Mouse (Mus musculus) CH12.LX (cell line): ENCODE measurements at regions not wholly inside any gene's neighbourhood (a gene's known extent, or its start where the extent isn't known, plus 50 kb on each side); places are given as distances from the start of the nearest gene placed in this dataset.

Source experiments
- BHLHE40 ChIP-seq: IDR thresholded peaks from 2 replicates; pipeline ENCODE4 v1.6.1; 2011; ENCODE audit warnings: mild to moderate bottlenecking, low read depth, low read length, improper control_type of control experiment
- CTCF ChIP-seq, 2 experiments: IDR thresholded peaks in 1 of 2; conservative IDR thresholded peaks in 1 of 2; 2 replicates each; pipeline ENCODE4 v1.5.1; 2011 to 2012; ENCODE audit warnings: low read depth in 2 of 2, low read length in 2 of 2, improper control_type of control experiment in 1 of 2, inconsistent platforms in 1 of 2, mild to moderate bottlenecking in 1 of 2, moderate library complexity in 1 of 2
- E2F4 ChIP-seq: IDR thresholded peaks from 2 replicates; pipeline ENCODE4 v1.6.1; 2011; ENCODE audit warnings: low read depth, low read length, improper control_type of control experiment; ENCODE audit not compliant: insufficient replicate concordance
- ETS1 ChIP-seq: conservative IDR thresholded peaks from 2 replicates; pipeline ENCODE4 v1.6.1; 2012; ENCODE audit warnings: low read depth, mild to moderate bottlenecking, inconsistent platforms, low read length, improper control_type of control experiment, moderate library complexity
- HCFC1 ChIP-seq: IDR thresholded peaks from 2 replicates; pipeline ENCODE4 v1.6.1; 2012; ENCODE audit warnings: low read depth, mild to moderate bottlenecking, inconsistent platforms, low read length, improper control_type of control experiment
- MAZ ChIP-seq: IDR thresholded peaks from 2 replicates; pipeline ENCODE4 v1.6.1; 2012; ENCODE audit warnings: low read depth, mild to moderate bottlenecking, inconsistent platforms, low read length, improper control_type of control experiment, moderate library complexity
- NELFE ChIP-seq: IDR thresholded peaks from 2 replicates; pipeline ENCODE4 v1.6.1; 2011; ENCODE audit warnings: low read depth, low read length, improper control_type of control experiment
- POLR2A ChIP-seq: IDR thresholded peaks from 2 replicates; pipeline ENCODE4 v1.6.1; 2011; ENCODE audit warnings: low read depth, mild to moderate bottlenecking, improper control_type of control experiment, low read length
- RAD21 ChIP-seq: IDR thresholded peaks from 2 replicates; pipeline ENCODE4 v1.6.1; 2011; ENCODE audit warnings: low read depth, mild to moderate bottlenecking, low read length, improper control_type of control experiment, moderate library complexity
- TBP ChIP-seq: conservative IDR thresholded peaks from 2 replicates; pipeline ENCODE4 v1.6.1; 2011; ENCODE audit warnings: low read depth, low read length, improper control_type of control experiment
- USF1 ChIP-seq: IDR thresholded peaks from 2 replicates; pipeline ENCODE4 v1.6.1; 2014; ENCODE audit warnings: low read depth, mild to moderate bottlenecking, inconsistent platforms, low read length, improper control_type of control experiment

GRCm38 (mm10) chr10:92473282-92473681 lies 248.9 kb downstream of the Nedd1 start:
- TF ChIP-seq CTCF (conservative IDR thresholded peaks at IDR 0.05 in 1 of 2, IDR thresholded peaks at IDR 0.05 in 1 of 2; ENCODE audit: low read depth in 2 of 2, low read length in 2 of 2) (no peak), MAZ (no peak), BHLHE40 (no peak), RAD21 (no peak), E2F4 (no peak), POLR2A (no peak), ETS1 (no peak), HCFC1 (no peak), USF1 (no peak), TBP (no peak), NELFE (no peak)
